Comparison of ENCODE assay signal across 8 mouse cellular contexts in the genomic region with DNA sequence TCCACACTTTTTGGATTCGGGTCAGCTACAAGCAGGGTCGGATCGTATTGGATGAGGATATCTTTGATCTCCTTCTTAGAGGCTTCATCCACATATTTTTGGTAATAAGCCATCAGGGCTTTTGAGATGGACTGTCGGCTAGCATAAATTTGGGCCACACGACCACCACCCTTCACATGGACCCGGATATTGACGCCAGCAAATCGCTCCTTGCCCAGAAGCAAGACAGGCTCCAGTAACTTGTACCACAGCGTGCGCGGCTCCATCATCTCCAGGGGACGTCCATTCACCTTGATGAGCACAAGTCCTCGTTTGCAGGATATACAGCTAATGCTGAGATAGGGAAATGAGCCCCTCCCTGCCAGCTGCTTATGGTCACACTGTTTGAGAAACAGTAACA. TPM values are rescaled to one million over a fixed set of nuclear protein-coding genes. Genes with fewer than 3 reads are reported as not detected.
DNase-seq lines count a peak whose midpoint lies in the region.

No protein-coding gene starts in this region.

- peak; percentile 1 to 17 for DNase-seq in adrenal gland, adult 18-20 months (ENCODE audit: low spot score in 2 of 2)
- no peak for DNase-seq in adrenal gland, postnatal 36 days
- peak; percentile 0 to 1 for DNase-seq in kidney, adult 8-10 months
- DNase-seq in kidney, postnatal 14 days: no peak
- peak; percentile 19 to 28 for DNase-seq in right cerebral cortex, postnatal 10 days (ENCODE audit: low spot score in 2 of 2)
- no peak for DNase-seq in right cerebral cortex, adult 18-20 months
- peak; percentile 1 for DNase-seq in kidney, postnatal 4 days
- no peak for DNase-seq in spleen, adult 12 weeks (ENCODE audit: low spot score)

RNA-seq across cellular contexts. Expression of gene Ptgis, which starts 41.1 kb away (rescaled TPM):
- 10 to 100 TPM; 19.3 to 31.8 TPM for total RNA-seq in adrenal gland, adult 18-20 months (2021)
- 10 to 100 TPM; 24.7 to 31.7 TPM for total RNA-seq in adrenal gland, postnatal 36 days (2021)

Comparison
In these comparisons a context has a peak if more than half of its experiments do, and no peak if none do; other contexts are left out.
1. DNase-seq: peak in adrenal gland, adult 18-20 months (2 of 2), kidney, adult 8-10 months (2 of 2), right cerebral cortex, postnatal 10 days (2 of 2) and kidney, postnatal 4 days (2 of 2); none in adrenal gland, postnatal 36 days (0 of 2), kidney, postnatal 14 days (single experiment), right cerebral cortex, adult 18-20 months (single experiment) and spleen, adult 12 weeks (single experiment).